Mouse (Mus musculus): ENCODE results near the gene Sptbn1.

The Sptbn1 gene

GRCm38 (mm10) chr11:30267892-30268647 lies at the start of gene Sptbn1:
TSS of gene Sptbn1 (minus strand) at chr11:30268175.
- DNase-seq (ENCODE audit: low spot score), result peak; percentile 87

- DNase-seq (ENCODE audit: low spot score), result no peak
Measured at GRCm38 (mm10) chr11:30294279-30294678, 26.3 kb upstream of the Sptbn1 start.

- no peak for DNase-seq (ENCODE audit: low spot score)
Measured at GRCm38 (mm10) chr11:30292221-30293160, 24.5 kb upstream of the Sptbn1 start.

- DNase-seq (ENCODE audit: low spot score), result no peak
Measured at GRCm38 (mm10) chr11:30291155-30291554, 23.2 kb upstream of the Sptbn1 start.

- no peak for DNase-seq (ENCODE audit: low spot score)
Measured at GRCm38 (mm10) chr11:30289470-30290431, 21.8 kb upstream of the Sptbn1 start.

GRCm38 (mm10) chr11:30288075-30288474 lies 20.1 kb upstream of the Sptbn1 start:
- DNase-seq (ENCODE audit: low spot score), result no peak

GRCm38 (mm10) chr11:30283710-30284109 lies 15.7 kb upstream of the Sptbn1 start:
- no peak for DNase-seq (ENCODE audit: low spot score)

GRCm38 (mm10) chr11:30281096-30281495 lies 13.1 kb upstream of the Sptbn1 start:
- no peak for DNase-seq (ENCODE audit: low spot score)

- DNase-seq (ENCODE audit: low spot score), result no peak
Measured at GRCm38 (mm10) chr11:30279278-30279677, 11.3 kb upstream of the Sptbn1 start.

- DNase-seq (ENCODE audit: low spot score), result no peak
Measured at GRCm38 (mm10) chr11:30275436-30276031, 7.6 kb upstream of the Sptbn1 start.

- DNase-seq (ENCODE audit: low spot score), result no peak
Measured at GRCm38 (mm10) chr11:30269524-30269923, 1.5 kb upstream of the Sptbn1 start.

- no peak for DNase-seq (ENCODE audit: low spot score)
Measured at GRCm38 (mm10) chr11:30268648-30269375, 837 bp upstream of the Sptbn1 start.

- peak; percentile 61 for DNase-seq (ENCODE audit: low spot score)
Measured at GRCm38 (mm10) chr11:30267036-30267891, 711 bp downstream of the Sptbn1 start.

GRCm38 (mm10) chr11:30266691-30267035 lies 1.3 kb downstream of the Sptbn1 start:
- no peak for DNase-seq (ENCODE audit: low spot score)

GRCm38 (mm10) chr11:30265666-30266065 lies 2.3 kb downstream of the Sptbn1 start:
- no peak for DNase-seq (ENCODE audit: low spot score)

GRCm38 (mm10) chr11:30263627-30264026 lies 4.3 kb downstream of the Sptbn1 start:
- DNase-seq (ENCODE audit: low spot score), result no peak

GRCm38 (mm10) chr11:30258739-30259350 lies 9.1 kb downstream of the Sptbn1 start:
- DNase-seq (ENCODE audit: low spot score), result peak; percentile 8

GRCm38 (mm10) chr11:30257812-30258211 lies 10.2 kb downstream of the Sptbn1 start:
- no peak for DNase-seq (ENCODE audit: low spot score)

GRCm38 (mm10) chr11:30257085-30257484 lies 10.9 kb downstream of the Sptbn1 start:
- DNase-seq (ENCODE audit: low spot score), result no peak
